Mouse (Mus musculus) erythroid progenitor cell, adult 5-6 weeks (primary cell): Measurements from ENCODE around the gene Tmem88. TPM values are rescaled to one million over a fixed set of nuclear protein-coding genes. Genes with fewer than 3 reads are reported as not detected.

ENCODE experiments used
- ATAC-seq: replicated peaks from 2 replicates; pipeline ENCODE4 v1.8.0; 2016; ENCODE audit warnings: moderate number of reproducible peaks, mild to moderate bottlenecking, moderate TSS enrichment, inconsistent platforms; ENCODE audit not compliant: poor library complexity, low FRiP score, severe bottlenecking
- total RNA-seq, 2 experiments: library from RNA; stranded (forward) in 1 of 2; stranded (reverse) in 1 of 2; fragments of 150-400 nt in 1 of 2; fragments of 186-747, 209-891 nt in 1 of 2; gene quantifications; 2 replicates each; pipeline versions ENCODE4 v1.2.3 to v1.2.4; 2015 to 2017; ENCODE audit warnings: low replicate concordance in 2 of 2

The Tmem88 gene
- total RNA-seq, 2 experiments from 2014 or later: not detected

GRCm38 (mm10) chr11:69390400-69391034 is 7.5 kb downstream of the Tmem88 start:
- ATAC-seq: 0 out of 2 replicates have a peak, but pooled peaks have one; percentile 48

DNA sequence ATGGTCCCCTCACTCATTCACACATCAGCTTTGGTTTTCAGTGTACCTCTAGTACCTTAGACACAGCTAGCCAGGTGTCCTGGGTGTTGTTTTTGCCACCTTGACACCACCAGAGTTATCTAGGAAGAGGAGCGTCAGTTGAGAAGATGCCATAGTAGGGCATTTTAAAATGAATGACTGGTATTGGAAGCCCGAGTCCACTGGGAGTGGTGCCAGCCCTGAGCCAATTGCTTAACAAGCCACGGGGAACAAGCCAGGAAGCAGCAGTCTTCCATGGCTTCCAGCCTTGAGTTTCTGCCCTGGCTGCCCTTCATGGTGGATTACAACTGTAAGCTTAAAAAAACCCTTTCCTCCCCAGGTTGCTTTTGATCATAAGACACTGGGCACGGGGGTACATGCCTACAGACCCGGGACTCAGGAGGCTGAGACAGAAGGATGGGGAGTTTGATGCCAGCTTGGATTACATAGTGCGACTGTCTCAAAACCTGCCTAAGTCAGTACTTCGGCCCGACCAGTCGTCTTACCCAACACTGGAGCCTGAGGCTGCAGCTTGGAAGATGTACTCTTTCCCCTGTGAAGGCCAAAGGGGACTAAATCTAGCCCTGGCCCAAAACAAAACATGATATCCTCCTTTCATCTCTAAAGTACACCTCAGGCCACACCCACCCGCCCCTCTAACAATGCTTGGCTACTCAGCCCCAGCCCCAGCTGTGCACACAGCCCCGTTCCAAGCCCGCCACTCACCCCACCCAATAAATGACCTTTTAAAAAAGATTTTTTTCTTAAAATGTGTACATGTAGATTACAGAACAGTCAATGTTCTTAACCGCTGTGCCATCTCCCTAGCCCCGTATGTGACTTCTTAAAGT is 8.3 kb downstream of the Tmem88 start:
- ATAC-seq: no peak

- ATAC-seq: no peak
Observed at GRCm38 (mm10) chr11:69388680-69389079, 9.4 kb downstream of the Tmem88 start.

GRCm38 (mm10) chr11:69386758-69387157 is 11.3 kb downstream of the Tmem88 start:
- ATAC-seq: no peak

- no peak for ATAC-seq
Observed at GRCm38 (mm10) chr11:69384979-69385378, 13.1 kb downstream of the Tmem88 start.

GRCm38 (mm10) chr11:69382478-69383105 is 15.4 kb downstream of the Tmem88 start:
- ATAC-seq: no peak

GRCm38 (mm10) chr11:69381356-69381755 is 16.7 kb downstream of the Tmem88 start:
- no peak for ATAC-seq

GRCm38 (mm10) chr11:69379600-69379999 is 18.4 kb downstream of the Tmem88 start:
- no peak for ATAC-seq

GRCm38 (mm10) chr11:69377766-69378165 is 20.3 kb downstream of the Tmem88 start:
- ATAC-seq: no peak

DNA sequence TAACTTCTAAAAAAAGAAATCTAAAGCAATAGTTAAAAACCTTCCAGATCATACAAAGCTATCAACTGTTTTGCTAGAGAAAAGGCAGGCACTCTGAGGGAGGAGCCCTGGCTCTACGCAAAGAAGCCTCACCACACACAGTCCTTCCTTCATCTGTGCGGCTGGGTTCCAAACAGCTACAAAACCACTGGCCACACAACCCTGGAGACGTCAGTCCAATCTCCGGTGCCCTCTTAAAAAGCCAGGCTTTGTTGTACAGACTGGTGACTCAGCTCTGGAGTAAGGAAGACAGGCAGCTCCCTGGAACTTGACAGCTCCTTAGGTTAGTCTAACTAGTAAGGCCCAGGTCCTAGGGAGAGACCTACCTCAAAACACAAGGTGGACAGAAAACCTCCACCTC is 22.4 kb downstream of the Tmem88 start:
- ATAC-seq: no peak

DNA sequence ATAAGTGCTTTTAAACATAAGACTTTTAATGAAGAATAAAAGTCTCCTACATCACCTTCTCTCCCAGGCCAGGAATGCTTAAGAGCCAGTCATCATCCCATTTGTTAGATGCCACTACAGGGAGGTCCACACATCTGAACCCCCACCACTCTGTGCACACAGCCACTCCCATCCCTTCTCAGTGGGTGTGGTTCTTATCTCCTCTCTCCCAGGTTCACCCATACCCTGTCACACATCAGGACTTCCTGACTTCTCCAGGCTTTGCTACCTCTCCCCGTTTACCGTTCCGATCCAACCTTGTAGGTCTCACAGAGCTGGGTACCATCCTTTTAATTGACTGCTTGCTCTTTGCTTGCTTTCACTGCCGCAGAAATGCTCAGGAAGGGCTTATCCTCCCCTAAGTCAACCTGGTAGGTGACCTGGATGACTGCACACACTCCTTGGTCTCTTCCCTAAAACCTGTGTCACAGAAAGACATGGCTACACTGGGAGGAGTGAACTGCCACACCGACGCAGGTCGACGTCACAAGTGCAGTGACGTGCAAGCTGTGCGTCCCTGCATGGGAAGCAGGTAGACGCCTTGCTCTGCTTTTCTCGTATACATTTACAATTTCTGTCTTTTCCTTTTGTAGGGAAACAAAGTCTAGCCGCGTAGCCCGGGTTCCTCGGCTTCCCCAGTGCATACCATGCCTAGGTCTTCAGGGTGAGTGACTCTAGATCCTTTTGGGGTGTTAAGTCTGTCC is 24.6 kb downstream of the Tmem88 start:
- peak; percentile 87 for ATAC-seq

- peak; percentile 52 for ATAC-seq
Observed at GRCm38 (mm10) chr11:69372780-69373170, 25.3 kb downstream of the Tmem88 start.

- peak; percentile 58 for ATAC-seq
Observed at GRCm38 (mm10) chr11:69372056-69372779, 25.8 kb downstream of the Tmem88 start.

DNA sequence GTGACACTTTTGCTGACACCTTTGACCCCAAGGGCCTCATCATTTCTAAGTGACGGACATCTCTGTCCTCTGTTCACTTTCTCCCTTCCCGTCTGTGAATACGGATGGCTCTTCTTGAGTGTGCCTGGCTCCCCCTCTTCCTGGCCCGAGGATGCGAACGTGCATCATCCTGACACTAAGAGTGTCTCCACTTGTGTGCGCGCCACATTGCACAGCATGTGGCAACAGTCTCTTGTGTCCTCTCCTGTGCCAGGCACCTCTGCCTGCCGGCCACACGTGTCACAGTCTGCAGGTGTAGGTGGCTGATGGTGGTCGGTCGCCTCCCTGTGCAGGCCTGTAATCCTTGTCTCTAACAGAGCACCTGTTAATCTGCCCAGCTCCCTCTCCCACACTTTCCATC is 26.4 kb downstream of the Tmem88 start:
- ATAC-seq: no peak

DNA sequence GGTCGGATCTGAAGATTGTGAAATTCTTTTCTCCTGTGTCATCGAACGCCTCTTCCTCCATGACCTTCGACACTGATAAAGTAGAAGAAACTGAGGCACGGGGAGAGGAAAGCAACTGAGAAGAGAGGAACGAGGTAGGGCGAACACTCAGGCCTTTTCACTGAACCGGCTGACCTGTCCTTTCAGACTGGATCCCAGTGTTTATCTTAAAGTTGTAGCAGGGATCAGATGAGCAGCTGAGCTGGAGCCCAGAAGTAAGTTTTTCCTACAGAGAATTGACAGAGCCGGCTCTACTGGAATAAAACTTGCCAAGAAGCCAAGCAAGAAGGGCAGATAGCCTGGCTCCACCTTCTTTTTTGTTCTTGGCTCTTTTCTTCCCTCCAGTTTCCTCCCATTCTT is 27.2 kb downstream of the Tmem88 start:
- ATAC-seq: no peak

- ATAC-seq: no peak
Observed at GRCm38 (mm10) chr11:69369990-69370816, 27.8 kb downstream of the Tmem88 start.

- ATAC-seq: no peak
Observed at GRCm38 (mm10) chr11:69369215-69369989, 28.6 kb downstream of the Tmem88 start, which contains the start of gene Chd3. Gene Chd3 (minus strand): TSS chr11:69369406.
